Mouse (Mus musculus) bone marrow, adult 2 months (tissue): ENCODE measurements around the gene Mff.

Experiments
- CTCF ChIP-seq: fragments of 200-500 bp; IDR thresholded peaks from 2 replicates; pipeline ENCODE4 v1.5.1; 2011; ENCODE audit warnings: low read length, control low read depth; ENCODE audit not compliant: control insufficient read depth, insufficient read depth
- POLR2A ChIP-seq: fragments of 200-500 bp; IDR thresholded peaks from 2 replicates; pipeline ENCODE4 v1.6.1; 2011; ENCODE audit warnings: low read depth, mild to moderate bottlenecking, control low read depth, low read length, borderline replicate concordance; ENCODE audit not compliant: control insufficient read depth

GRCm38 (mm10) chr1:82775293-82775692 lies 50.6 kb downstream of the Mff start:
- TF ChIP-seq CTCF = no peak
- no peak for TF ChIP-seq POLR2A
